Mouse (Mus musculus): ENCODE data around the gene Trappc3. TPM values are rescaled to one million over a fixed set of nuclear protein-coding genes. Genes with fewer than 3 reads are reported as not detected.

Gene Trappc3
- total RNA-seq, 2 experiments from 2014 or later = 38.5 to 54.6 TPM

DNA sequence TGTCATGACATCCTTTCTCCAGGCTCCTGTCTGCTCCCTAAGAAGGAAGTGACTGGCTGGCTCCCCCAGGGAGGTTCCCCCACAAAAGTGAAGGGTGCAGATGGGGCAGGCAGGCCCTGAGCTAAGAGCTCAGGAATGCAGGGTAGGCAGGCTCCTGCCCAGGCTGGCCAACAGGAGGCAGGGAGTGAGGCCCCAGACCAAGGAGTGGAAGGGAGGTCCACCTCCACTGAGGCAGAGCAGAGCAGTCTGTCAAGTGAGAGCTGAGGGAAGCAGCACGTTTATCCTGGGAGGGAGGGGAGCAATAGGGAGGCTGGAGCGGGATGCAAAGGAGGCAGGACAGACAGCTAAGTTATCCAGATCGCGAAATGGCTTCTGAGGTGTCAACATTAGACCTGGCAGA is 11.5 kb upstream of the Trappc3 start:
- ATAC-seq (replicated peaks; ENCODE audit: poor library complexity) = no peak

DNA sequence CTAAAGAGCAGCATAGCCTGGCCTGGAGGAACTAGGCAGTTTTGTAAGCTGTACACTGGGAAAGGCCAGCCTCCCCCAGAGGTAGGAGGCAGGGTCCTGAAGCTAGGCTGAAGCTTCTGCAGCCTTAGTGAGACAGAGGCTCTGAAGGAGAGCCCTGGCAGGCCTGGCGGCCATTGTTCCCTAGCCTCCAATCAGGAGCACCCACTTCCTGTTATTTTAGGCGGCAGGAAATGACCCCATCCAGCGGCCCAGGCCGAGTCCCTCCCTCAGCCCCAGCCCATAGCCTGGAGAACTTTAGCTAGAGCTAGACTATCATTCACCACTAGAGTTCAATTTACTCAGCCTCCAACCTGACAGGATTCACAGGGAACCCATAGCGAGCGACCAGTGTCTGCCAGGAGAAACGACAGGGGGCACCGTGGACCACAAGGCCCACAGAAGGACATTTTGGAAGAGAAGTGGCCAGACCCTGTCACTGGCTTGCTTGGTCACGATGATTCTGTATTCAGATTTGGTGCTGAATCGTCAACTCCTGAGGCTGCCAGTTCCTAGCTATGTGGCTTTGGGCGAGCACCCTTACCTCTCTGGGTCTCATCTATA is 10.4 kb upstream of the Trappc3 start:
- ATAC-seq (replicated peaks; ENCODE audit: poor library complexity) = peak; percentile 39

DNA sequence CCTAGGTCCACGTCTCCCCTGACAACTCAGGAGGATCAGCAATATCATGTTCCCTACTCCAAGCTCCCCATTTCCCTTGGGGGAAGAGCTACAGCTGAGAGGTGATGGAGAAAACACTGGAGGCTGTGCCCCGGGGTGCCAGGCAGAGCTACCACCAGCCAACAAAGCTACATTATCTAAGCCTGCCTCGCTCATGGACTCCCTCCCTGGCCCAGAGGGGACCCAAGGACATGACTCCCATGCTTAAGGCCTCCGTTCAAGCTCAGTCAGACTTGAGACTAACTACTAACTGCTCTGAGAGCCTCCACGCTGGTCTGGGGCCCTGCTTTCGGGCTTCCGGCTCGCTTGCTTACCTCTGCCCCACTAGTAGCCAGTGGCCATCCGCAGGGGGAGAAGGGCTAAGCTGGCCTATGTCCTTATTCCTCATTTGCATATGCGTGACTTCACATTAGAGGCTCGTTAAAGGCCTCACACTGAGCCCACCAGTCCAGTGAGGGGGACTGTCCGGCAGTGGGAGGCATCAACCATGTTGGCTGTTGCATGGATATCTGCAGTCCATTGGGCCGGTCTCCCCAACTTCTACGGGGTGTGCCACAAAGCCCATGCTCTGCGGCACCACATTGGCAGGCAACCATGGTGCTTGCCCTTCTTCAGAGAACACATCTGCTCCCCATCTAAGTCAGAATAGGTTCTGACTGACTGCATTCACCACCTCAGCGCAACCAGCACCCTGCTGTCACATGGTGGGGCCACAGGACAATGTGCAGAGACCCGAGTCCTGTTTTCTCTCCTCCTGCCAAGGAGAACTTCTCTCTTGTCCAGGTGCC is 9.5 kb upstream of the Trappc3 start:
- ATAC-seq (replicated peaks; ENCODE audit: poor library complexity) = no peak

DNA sequence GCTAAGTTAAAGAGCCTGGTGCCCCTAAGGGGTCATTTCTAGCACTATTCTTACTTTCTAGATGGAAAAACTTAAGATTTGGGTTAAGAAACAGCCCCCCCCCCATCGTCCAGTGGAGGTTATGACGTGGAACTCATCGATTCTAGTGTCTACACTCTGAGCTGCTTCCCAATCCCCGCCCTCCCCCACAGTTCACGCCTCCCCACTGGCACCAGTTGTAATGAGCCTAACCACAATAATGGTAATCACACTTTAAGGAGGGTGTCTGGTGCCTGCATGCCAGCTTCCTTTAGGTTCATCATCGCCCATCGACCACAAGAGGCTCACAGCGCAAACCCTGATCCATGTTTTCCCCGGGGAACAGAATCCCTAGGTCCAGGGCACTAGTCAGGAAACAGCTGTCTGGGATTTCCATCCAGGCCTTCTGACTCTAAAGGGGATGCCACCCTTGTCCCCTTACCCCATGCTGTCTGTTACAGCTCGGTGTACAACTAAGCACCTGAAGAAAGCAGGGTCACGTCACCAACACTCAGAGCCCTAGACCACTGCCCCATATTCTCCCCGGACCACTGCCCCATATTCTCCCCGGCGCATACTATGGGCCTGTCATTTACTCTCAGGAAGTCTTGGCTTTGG is 8.4 kb upstream of the Trappc3 start:
- ATAC-seq (replicated peaks; ENCODE audit: poor library complexity) = 0 out of 2 replicates have a peak, but pooled peaks have one; percentile 25

DNA sequence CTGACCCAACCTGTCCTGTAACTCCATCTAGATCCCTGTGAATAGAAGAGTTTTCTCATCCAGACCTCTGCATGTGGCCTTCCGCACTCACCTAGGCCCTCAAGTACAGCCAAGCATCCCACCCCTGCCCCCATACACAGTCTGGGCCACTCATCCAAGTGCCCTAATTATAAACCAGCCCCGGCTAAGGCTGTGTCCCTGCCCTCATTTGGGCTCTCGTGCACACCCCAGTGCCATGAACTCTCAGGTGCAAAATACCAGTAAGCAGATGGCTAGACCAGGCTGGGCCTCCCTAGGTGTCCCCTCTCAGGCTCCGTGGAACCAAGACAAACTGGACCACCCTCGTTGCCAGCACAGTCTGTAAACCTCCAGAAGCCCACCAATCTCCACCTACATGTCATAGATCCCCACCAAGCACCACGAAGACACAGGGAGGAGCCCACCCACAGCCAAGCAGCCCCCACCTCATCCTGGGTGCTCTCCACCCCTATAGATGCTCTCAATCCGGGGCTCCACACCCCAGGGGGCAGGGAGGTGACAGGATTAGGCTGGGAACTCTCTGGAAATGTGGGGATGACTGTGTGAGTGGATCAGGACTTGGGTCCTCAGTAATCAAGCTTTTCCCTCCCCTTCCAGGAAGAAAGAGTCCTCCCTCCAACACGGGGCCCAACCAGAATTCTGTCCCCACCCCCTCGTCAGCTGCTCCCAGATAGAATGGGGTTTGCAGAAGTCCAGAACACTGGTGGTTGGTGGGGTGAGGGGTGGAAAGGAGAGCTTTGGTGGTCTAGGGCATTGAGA is 7.6 kb upstream of the Trappc3 start:
- ATAC-seq (replicated peaks; ENCODE audit: poor library complexity) = no peak

DNA sequence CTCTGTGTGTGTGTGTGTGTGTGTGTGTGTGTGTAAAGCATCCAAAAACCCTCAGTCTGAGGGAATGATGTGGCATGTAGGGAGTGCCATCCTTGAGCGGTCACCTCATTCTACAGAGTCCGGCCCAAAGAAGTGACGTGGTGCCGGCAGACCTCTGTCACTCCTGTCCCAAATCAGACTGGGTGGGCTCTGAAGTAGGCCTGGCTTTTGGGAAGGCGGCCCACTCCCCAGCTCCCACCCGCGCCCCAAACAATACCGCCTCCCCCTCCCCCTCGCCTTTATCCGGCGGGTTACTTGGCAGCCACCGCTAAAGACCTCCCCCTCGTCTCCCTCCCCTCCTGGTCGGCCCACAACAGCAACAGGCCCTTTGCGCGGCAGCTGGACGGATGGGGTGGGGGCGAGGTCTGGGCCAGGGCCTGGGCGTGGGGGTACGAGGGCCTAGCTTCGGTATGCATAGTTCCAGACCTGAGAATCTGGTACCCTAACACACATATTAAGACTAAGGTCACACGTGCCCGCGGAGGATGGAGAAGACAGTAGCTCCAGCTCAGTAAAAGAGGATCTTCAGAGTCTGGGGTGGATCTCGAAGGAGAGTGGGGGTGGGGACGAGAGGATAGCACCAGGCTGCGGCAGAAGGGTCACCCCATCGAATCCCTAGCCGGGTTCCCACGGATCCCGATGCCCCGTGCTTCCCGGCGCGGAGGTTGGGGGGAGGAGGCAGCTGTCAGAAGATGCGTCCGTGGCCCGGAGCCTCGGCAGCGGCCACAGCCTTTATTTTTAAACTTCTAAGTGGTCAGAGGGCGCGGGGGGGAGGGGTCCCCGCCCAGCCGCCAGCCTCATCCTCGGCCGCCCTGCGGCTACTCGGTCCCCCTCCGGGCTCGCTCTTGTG is 6.8 kb upstream of the Trappc3 start:
- ATAC-seq (replicated peaks; ENCODE audit: poor library complexity) = no peak

DNA sequence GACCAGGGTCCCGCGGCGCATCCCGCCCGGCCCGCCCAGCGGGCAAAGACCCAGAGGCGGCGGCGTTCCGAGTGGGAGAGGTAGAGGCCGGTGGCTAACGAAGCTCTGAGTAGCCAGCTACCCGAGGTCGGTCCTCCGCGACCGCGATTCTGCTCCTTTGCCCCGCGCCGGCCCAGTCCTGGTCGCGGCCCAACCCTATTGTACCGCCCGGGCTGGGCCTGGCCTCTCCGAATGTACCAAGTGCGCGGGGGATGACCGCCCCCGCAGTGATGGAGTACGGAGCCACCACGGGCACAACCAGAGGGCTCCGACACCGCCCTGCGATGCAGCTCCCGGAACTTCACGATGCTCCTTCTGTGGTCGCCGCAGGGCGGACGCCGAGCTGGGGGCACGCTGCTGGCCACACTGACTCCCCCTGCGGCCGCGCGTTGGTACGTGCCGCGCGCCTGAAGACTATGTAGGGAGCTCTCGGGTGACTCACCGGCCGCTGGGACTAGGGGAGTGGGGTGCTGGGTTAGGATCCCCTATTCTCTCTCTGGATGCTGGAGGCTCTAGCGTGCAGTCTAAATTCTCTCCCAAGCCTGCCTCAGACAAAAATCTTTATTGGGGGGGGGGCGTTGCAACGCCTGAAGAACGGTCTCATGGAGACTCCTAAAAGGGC is 5.9 kb upstream of the Trappc3 start, which contains the start of gene Map7d1:
Map7d1 (minus strand) TSS at position 213 of the 661 bp plus-strand sequence.
- peak; percentile 51 for ATAC-seq (replicated peaks; ENCODE audit: poor library complexity)

DNA sequence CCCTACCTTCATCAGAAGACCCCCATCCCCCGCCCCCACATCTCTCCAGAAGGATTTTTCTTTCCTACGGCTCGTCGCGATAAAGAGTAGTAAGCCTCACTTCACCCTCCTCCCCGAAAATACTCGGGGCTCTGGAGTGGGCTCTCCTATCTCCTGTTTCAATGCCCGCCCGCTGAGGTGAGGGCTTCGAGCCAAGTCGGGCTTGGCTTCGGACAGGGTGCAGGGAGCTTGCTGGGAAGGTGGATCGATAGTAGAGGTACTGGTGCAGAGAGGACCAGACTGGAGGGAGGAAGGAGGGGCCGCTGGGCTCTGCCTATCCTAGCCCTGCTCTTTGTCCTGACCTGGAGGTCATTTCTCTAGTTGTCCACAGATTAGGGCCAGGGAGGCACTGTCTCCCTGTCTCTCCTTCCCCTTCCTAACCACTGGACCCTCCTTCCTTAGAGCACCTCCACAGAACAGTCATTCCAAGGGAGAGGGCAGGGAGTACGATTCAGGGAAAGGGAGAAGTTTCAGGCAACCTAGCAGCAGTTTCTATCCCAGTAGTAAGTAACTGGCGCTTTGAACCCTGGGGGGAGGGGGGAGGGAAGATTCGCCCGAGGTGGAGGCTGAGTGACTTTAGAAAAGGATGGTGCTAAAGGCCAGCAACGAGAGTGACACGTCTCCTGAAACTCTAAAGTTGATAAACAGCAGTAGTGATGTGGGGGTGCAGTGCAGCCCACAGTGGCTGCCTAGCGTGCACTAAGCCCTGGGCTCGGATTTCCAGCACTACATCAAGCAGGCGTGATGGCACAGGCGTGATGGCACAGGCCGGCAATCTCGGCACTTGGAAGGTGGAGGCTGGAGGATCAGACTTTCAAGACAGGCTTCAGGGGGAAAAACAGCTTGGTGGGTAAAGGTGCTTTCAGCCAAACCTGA is 4.9 kb upstream of the Trappc3 start:
- no peak for ATAC-seq (replicated peaks; ENCODE audit: poor library complexity)

DNA sequence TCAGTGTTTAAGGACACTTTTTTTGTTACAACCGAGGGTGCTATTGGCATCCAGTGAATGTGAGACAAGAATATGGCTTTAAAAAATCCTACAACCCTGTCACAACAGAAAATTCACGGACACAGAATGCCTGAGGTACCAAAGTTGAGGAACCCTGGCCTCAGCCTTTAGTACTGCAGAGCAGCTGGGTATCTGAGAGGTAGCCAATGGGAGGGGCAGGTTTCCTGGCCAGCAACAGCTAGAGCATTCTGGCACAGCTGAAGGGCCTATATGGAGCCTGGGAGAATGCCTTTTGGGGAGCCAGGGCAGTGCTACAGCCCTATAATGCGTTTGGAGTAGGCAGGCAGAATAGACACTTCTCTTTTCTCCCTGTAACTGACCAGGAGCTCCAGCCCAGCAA is 3.1 kb upstream of the Trappc3 start:
- ATAC-seq (replicated peaks; ENCODE audit: poor library complexity) = no peak

DNA sequence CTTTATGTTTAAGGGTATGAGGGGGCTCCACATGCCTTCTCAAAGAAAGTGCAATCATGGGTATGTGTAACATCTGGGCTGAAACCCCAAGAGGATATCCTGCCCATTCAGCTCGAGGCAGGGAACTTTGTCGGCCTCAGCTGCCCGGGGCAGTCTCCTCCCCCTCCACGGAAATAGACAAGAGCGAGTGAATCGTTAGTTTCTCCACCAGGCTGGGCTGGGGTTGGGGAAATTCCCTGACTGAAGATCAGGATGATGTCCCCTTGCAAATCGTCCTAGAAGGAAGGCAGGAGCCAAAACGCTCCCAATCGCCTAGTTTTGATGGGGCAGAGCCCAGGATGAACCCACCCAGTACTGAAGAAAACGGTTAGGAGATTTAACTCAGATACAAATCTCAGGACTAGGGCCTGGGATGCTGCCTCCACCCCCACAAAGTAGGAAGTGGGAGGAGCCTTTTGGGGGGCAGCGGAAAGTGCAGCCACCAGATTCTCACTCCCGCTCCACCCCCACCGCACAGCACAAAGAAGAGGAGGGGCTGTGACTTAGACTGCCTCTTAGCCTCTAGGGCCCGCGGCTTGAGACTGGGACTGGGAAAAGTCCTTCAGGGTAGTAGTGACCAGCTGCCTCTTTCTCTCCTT is 2.5 kb upstream of the Trappc3 start:
- peak; percentile 17 for ATAC-seq (replicated peaks; ENCODE audit: poor library complexity)

DNA sequence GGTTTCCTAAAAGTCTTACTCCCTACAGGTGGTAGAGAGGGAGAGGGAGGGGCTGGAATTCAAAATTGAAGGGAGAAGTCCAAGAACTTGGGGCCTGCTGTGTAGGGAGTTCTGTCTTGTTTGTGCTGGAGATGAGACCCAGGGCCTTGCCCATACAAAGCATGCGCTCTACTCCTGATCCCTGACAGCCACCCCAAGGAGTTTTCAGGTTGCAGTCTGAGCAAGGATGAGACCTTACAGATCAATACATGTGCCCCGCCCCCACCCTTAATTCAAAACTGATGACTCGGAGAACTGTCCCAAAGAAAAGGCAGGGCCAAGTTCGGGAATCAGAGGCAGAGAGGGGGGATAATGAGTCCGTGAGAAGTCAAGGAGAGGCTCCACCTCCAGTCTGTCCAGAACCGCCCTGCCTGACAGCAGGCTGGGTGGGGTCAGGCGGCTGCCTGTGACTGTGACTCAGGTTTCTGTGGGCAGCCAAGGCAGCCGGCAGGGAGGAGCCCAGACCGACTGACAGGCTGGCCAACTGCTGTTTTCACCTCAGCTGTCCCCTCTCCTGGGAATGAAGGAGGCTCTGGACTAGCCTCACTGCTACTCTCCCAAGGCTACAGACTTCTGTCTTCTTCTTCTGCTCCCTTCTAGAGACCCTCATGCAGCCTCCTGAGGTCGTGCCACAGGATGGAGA is 1.5 kb upstream of the Trappc3 start:
- peak; percentile 47 for ATAC-seq (replicated peaks; ENCODE audit: poor library complexity)

DNA sequence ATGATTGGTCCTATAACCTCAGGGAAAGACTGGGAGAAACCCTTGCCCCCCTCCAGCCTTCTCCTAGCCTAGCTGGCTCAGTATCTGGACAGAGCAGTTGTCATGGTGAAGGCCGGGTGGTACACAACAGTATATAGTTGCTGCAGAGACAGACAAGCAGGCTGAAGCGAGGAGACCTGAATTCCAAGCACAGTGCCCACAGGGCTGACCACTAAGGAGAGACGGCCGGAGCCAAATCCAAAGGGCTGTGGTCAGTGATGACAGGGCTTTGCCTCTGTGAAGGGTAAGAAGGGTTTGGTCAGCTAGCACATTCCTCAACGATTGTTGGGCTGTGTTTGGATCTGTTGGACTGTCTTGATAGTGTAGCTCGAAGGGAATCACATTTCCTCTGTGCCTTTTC is 859 bp upstream of the Trappc3 start:
- ATAC-seq (replicated peaks; ENCODE audit: poor library complexity) = no peak

DNA sequence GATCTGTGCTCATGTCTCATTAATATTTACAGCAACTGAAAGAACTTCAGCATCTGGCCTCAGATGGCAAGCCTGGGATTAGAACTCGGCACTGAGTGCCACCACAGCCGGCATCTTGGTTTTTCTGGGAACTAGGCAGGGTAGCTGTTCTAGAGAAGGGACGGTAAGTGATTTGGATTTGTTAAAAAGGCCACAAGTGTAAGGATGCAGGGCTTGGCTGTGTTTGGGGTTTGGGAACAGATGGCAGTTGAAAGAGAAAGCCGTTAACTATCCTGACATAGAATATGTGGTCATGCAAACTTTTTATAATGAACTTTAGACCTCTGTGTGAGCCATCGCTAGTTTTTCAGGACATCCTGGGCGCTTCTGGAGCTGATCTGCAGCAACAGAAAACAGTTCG is 450 bp upstream of the Trappc3 start:
- ATAC-seq (replicated peaks; ENCODE audit: poor library complexity) = no peak

DNA sequence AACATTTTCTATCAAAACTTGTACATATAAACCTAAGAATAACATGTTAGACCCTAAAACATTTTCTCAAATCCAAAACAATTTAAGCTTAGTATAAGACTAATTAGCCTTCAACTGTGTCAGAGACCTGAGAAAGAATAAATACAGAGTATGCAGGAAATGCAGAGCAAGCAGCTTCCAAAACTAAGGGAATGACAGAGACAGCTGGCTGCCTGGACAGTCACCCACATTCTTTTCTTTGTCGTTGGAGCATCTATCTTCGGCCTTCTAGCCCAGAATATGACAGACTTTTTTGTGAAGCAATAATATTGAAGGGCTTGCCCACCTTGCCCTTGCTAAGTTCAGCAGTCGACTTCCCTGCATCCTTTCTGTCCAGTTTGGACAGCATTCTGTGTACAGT is 7.2 kb downstream of the Trappc3 start:
- ATAC-seq (replicated peaks; ENCODE audit: poor library complexity) = no peak

DNA sequence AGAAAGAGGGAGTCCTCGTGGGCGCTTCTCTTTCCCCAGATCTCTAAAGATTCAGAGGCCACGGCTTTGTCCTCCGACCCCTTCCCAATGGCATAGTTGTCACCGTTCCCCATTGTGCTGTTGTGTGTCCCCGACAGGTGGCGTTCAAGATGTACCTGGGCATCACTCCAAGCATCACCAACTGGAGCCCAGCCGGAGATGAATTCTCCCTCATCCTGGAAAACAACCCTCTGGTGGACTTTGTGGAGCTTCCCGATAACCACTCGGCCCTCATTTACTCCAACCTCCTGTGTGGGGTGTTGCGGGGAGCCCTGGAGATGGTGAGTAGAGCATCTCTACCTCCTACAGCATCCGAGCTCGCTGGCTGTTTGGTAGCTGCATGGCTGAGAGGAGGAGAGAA is 11.6 kb downstream of the Trappc3 start:
- ATAC-seq (replicated peaks; ENCODE audit: poor library complexity) = no peak

DNA sequence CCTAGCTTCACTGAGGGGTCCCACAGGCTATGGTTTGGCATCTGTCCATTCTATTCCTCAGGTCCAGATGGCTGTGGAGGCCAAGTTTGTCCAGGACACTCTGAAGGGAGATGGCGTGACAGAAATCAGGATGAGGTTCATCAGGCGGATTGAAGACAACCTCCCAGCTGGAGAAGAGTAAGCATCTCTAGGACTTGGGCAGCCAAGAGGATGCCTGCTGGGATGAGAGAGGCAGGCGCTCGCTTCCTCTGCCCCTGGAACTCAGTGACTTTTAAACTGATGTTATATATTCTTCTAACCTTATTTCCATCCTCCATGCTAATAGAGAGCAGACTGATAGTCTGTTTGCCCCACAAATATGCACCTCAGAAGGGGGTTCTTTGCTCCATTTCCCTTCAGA is 13.0 kb downstream of the Trappc3 start:
- ATAC-seq (replicated peaks; ENCODE audit: poor library complexity) = no peak

DNA sequence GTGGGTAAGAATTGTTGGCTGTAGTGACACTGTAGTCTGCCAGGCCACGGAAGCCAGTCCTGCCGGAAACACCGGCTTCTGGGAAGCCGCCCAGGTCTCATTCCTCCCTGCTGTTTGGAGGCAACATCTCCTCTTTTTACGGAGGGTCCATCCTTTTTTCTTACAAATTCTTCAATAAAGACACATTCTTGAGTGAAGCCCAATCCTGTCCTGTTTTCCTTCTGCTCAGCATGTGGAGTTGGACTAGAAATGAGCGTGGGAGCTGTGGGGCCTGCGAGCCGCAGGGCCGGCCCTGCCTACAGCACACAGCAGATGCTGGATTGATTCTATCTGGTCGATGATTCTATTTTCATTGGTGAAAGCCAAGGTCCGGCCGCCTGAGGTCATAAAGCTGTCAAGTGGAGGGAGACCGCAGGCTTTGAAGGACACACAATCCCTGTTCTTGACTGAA is 13.6 kb downstream of the Trappc3 start:
- no peak for ATAC-seq (replicated peaks; ENCODE audit: poor library complexity)

Measured in megakaryocyte progenitor cell, adult 5-6 weeks (primary cell).